Mouse (Mus musculus) liver, embryonic 15.5 days (tissue): Measurements from ENCODE around the gene Prok2. TPM values are rescaled to one million over a fixed set of nuclear protein-coding genes. Genes with fewer than 3 reads are reported as not detected.

ENCODE experiments used
- ATAC-seq: fragments of 200-750 bp; cut with Nextera tagmentation; 2 replicates; pipeline ENCODE4 v1.8.0; 2017; ENCODE audit warnings: moderate number of reproducible peaks, mild to moderate bottlenecking, moderate library complexity; ENCODE audit not compliant: insufficient read depth
- H3K27ac ChIP-seq: fragments of 300-500 bp; sonication (generic); replicated peaks from 2 replicates; pipeline ENCODE4 v1.5.1; 2015; ENCODE audit warnings: mild to moderate bottlenecking, inconsistent platforms
- H3K27me3 ChIP-seq: fragments of 300-500 bp; sonication (generic); 2 replicates; pipeline ENCODE4 v1.6.1; 2015; ENCODE audit warnings: mild to moderate bottlenecking, inconsistent platforms
- H3K36me3 ChIP-seq: fragments of 300-500 bp; sonication (generic); replicated peaks from 2 replicates; pipeline ENCODE4 v1.6.1; 2015; ENCODE audit warnings: moderate library complexity, mild to moderate bottlenecking, inconsistent platforms
- H3K4me1 ChIP-seq: fragments of 300-500 bp; sonication (generic); replicated peaks from 2 replicates; pipeline ENCODE4 v1.6.1; 2015; ENCODE audit warnings: inconsistent platforms
- H3K4me2 ChIP-seq: fragments of 300-500 bp; sonication (generic); 2 replicates; pipeline ENCODE4 v1.6.1; 2015; ENCODE audit warnings: moderate library complexity, mild to moderate bottlenecking, inconsistent platforms
- H3K4me3 ChIP-seq: fragments of 300-500 bp; sonication (generic); replicated peaks from 2 replicates; pipeline ENCODE4 v1.5.1; 2015; ENCODE audit warnings: mild to moderate bottlenecking, inconsistent platforms
- H3K9ac ChIP-seq: fragments of 300-500 bp; sonication (generic); 2 replicates; pipeline ENCODE4 v1.6.1; 2015; ENCODE audit warnings: moderate library complexity, mild to moderate bottlenecking, inconsistent platforms
- H3K9me3 ChIP-seq: fragments of 300-500 bp; sonication (generic); replicated peaks from 2 replicates; pipeline ENCODE4 v1.6.1; 2016; ENCODE audit warnings: inconsistent platforms
- WGBS: fragments of 180-500 bp; shearing (Covaris S2); methylation state at CpG from one replicate; pipeline ENCODE4 v1.1.7; 2015; ENCODE audit warnings: mixed read lengths; ENCODE audit not compliant: insufficient replicate concordance; 5-methylcytosine and 5-hydroxymethylcytosine counted together
- polyA plus RNA-seq: library from polyadenylated mRNA; unstranded; fragments of >200 nt; fragmentation: Nextera tagmentation; extraction: Ambion mirVana; gene quantifications from 2 replicates; pipeline ENCODE4 v1.2.1, GENCODE M21; 2015

Gene Prok2
- 0.08 TPM in 1 of 2 replicates, not detected in the other for polyA plus RNA-seq

- Histone ChIP-seq H3K36me3 (no peaks in the 10 kb centered on the region), H3K27ac (no peak within 1 kb of the TSS), H3K27me3 (peaks cover 64% of the 10 kb centered on the region), H3K4me3 (peak within 1 kb of the TSS; percentile 28), H3K4me1 (no peaks in the 10 kb centered on the region; the same call in 1 of the 2 replicates), H3K9me3 (no peaks in the 10 kb centered on the region), H3K4me2 (peak within 1 kb of the TSS; percentile 49), H3K9ac (no peak within 1 kb of the TSS)
- WGBS, result under 1% methylated on average over 49 of the region's 61 CpGs
- no peak for ATAC-seq
Observed at GRCm38 (mm10) chr6:99725971-99726561, at the start of gene Prok2. Prok2 (minus strand) TSS chr6:99726392.

- Histone ChIP-seq H3K27ac (no peak overlapping the region), H3K9ac (no peak overlapping the region), H3K4me1 (no peaks in the 10 kb centered on the region), H3K27me3 (no peaks in the 10 kb centered on the region), H3K9me3 (no peaks in the 10 kb centered on the region), H3K4me3 (no peak overlapping the region), H3K36me3 (no peaks in the 10 kb centered on the region), H3K4me2 (no peak overlapping the region)
- WGBS, result 63% methylated on average over 10 of the region's 10 CpGs
- no peak for ATAC-seq
Observed at GRCm38 (mm10) chr6:99774680-99775079, 48.5 kb upstream of the Prok2 start.

GRCm38 (mm10) chr6:99768495-99768894 is 42.3 kb upstream of the Prok2 start:
- ATAC-seq, result no peak
- WGBS, result 32% methylated on average over 5 of the region's 5 CpGs
- no peak overlapping the region for H3K9ac ChIP-seq
- no peak overlapping the region for H3K4me2 ChIP-seq
- H3K27ac ChIP-seq, result no peak overlapping the region
- no peaks in the 10 kb centered on the region for H3K36me3 ChIP-seq
- H3K4me3 ChIP-seq, result no peak overlapping the region
- H3K27me3 ChIP-seq, result no peaks in the 10 kb centered on the region
- no peaks in the 10 kb centered on the region for H3K9me3 ChIP-seq
- no peaks in the 10 kb centered on the region for H3K4me1 ChIP-seq

DNA sequence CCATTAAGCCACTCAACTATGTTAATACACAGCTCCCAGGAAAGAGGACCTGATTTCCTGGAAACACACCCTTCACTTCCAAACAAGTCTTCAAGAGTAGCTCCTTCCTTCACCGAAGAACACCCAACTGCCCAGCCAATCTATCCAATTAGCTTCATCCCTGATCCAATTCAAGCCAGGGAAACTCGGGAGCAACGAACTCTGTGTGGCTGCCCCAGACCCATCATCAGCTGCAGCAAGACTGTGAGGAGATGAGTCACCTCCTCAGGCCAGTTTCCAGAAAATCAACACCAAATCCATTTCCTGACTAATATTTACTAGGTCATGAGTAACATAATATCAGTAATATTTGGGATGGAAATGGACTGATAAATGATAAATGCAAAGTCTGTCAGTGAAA is 38.7 kb upstream of the Prok2 start:
- no peak overlapping the region for H3K9ac ChIP-seq
- H3K4me2 ChIP-seq, result no peak overlapping the region
- H3K4me3 ChIP-seq, result no peak overlapping the region
- WGBS, result 69% methylated on average over 3 of the region's 3 CpGs
- H3K4me1 ChIP-seq, result no peaks in the 10 kb centered on the region
- H3K27me3 ChIP-seq, result no peaks in the 10 kb centered on the region
- no peaks in the 10 kb centered on the region for H3K36me3 ChIP-seq
- ATAC-seq, result no peak
- H3K27ac ChIP-seq, result no peak overlapping the region
- H3K9me3 ChIP-seq, result no peaks in the 10 kb centered on the region

DNA sequence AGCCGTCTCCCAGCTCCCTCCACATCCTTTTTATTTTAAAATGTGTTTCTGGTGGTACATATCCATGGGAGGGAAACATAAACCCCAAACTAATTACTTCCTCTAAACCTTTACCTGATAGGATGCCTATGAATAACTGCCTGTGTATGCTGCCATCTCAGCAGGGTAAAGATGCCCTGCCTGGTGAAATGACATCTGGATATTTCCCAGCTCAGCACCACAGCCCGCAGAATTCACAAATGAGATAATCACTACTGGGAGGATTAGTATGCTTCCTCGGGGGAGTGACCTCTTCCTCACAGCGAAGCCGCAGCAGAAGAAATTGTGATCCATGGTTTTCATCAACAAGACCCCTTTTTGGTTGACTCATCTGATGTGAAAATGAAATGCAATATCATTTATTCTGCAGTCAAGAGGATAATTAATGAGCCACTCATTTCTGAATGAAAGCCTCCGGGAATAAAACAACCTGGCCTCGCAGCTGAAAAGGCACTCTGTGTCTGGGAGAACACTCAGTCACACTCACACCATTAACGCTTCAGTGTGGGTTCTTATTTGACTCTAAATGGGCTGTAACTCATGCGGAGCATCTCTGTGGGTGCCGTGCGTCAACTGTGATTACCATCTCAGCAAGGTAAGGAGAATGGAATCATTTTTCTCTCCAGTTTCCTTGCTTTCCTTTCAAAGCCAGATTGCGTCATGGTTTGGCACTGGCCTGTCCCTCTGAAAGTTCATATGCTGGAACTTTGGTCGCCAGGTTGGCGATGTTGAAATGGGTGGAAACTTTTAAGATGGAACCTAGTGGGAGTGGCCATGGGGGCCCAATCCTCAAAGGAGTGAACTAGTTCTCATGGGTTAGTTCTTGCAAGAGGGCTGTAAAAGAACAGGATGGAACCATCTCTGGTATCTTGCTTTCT is 36.1 kb upstream of the Prok2 start:
- WGBS, result 62% methylated on average over 14 of the region's 14 CpGs
- H3K9me3 ChIP-seq, result no peaks in the 10 kb centered on the region
- no peak overlapping the region for H3K27ac ChIP-seq
- no peaks in the 10 kb centered on the region for H3K4me1 ChIP-seq
- H3K9ac ChIP-seq, result no peak overlapping the region
- H3K36me3 ChIP-seq, result no peaks in the 10 kb centered on the region
- no peak for ATAC-seq
- H3K27me3 ChIP-seq, result no peaks in the 10 kb centered on the region
- no peak overlapping the region for H3K4me2 ChIP-seq
- H3K4me3 ChIP-seq, result no peak overlapping the region

DNA sequence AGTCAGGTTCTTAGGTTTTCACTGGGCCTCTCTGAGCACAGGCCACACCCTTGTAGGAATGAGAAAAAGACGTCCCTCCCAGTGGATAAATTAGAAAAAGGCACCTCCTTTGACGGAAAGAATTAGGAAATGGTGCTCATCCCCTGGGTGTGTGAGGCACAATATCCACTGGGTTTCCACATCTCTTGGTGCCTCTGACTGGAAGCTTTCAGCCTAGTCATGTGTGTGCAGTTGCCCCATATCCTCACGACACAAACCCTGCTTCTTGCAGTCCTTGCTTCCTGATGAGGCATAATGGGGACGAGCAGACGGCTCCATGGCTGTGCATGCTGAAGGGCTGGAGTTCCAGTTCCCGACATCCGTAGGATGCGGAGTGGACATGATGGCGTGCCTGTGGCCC is 29.9 kb upstream of the Prok2 start:
- Histone ChIP-seq H3K9ac (no peak overlapping the region), H3K9me3 (no peaks in the 10 kb centered on the region), H3K4me2 (no peak overlapping the region), H3K27me3 (no peaks in the 10 kb centered on the region), H3K4me3 (no peak overlapping the region), H3K36me3 (no peaks in the 10 kb centered on the region), H3K4me1 (no peaks in the 10 kb centered on the region), H3K27ac (no peak overlapping the region)
- WGBS, result 73% methylated on average over 9 of the region's 9 CpGs
- ATAC-seq, result no peak

- no peak overlapping the region for H3K27ac ChIP-seq
- no peaks in the 10 kb centered on the region for H3K27me3 ChIP-seq
- no peak overlapping the region for H3K4me3 ChIP-seq
- H3K36me3 ChIP-seq, result no peaks in the 10 kb centered on the region
- no peak overlapping the region for H3K4me2 ChIP-seq
- H3K9me3 ChIP-seq, result no peaks in the 10 kb centered on the region
- H3K4me1 ChIP-seq, result no peaks in the 10 kb centered on the region
- 56% methylated on average over 6 of the region's 6 CpGs for WGBS
- no peak for ATAC-seq
- H3K9ac ChIP-seq, result no peak overlapping the region
Observed at GRCm38 (mm10) chr6:99751308-99751707, 25.1 kb upstream of the Prok2 start.

- ATAC-seq, result no peak
- H3K27me3 ChIP-seq, result no peaks in the 10 kb centered on the region
- no peak overlapping the region for H3K4me3 ChIP-seq
- H3K36me3 ChIP-seq, result no peaks in the 10 kb centered on the region
- H3K27ac ChIP-seq, result no peak overlapping the region
- 46% methylated on average over 5 of the region's 5 CpGs for WGBS
- H3K9ac ChIP-seq, result no peak overlapping the region
- H3K4me1 ChIP-seq, result no peaks in the 10 kb centered on the region
- H3K4me2 ChIP-seq, result no peak overlapping the region
- H3K9me3 ChIP-seq, result no peaks in the 10 kb centered on the region
Observed at GRCm38 (mm10) chr6:99746275-99746674, 20.1 kb upstream of the Prok2 start.

DNA sequence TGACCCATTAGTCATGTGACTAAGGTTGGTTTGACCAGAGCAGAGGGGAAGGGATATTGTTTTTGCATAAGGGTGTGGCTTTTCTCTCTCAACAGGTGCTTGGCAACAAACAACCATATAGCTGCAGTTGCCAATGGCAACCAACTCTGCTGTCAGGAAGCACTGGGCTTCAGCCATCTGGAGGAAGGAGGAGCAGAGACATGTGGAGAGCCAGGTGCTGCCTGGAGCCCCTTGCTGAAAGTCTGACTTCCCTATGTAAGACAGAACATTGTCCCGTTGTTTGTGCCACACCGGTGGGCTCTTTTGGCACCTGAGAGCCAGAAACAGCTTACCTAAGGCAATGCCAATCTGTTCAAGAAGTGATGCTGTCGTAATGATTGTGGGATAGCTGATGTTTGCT is 16.7 kb upstream of the Prok2 start:
- no peak overlapping the region for H3K9ac ChIP-seq
- H3K4me3 ChIP-seq, result no peak overlapping the region
- no peak overlapping the region for H3K27ac ChIP-seq
- no peaks in the 10 kb centered on the region for H3K4me1 ChIP-seq
- H3K9me3 ChIP-seq, result no peaks in the 10 kb centered on the region
- WGBS, result 62% methylated on average over 3 of the region's 3 CpGs
- H3K27me3 ChIP-seq, result no peaks in the 10 kb centered on the region
- no peaks in the 10 kb centered on the region for H3K36me3 ChIP-seq
- no peak overlapping the region for H3K4me2 ChIP-seq
- ATAC-seq, result no peak

- H3K27me3 ChIP-seq, result peaks cover 7% of the 10 kb centered on the region
- no peak overlapping the region for H3K4me3 ChIP-seq
- H3K4me1 ChIP-seq, result no peaks in the 10 kb centered on the region
- no peaks in the 10 kb centered on the region for H3K36me3 ChIP-seq
- no peak overlapping the region for H3K4me2 ChIP-seq
- no peak overlapping the region for H3K27ac ChIP-seq
- no peaks in the 10 kb centered on the region for H3K9me3 ChIP-seq
- WGBS, result 61% methylated on average over 5 of the region's 5 CpGs
- no peak for ATAC-seq
- no peak overlapping the region for H3K9ac ChIP-seq
Observed at GRCm38 (mm10) chr6:99734666-99735065, 8.5 kb upstream of the Prok2 start.

DNA sequence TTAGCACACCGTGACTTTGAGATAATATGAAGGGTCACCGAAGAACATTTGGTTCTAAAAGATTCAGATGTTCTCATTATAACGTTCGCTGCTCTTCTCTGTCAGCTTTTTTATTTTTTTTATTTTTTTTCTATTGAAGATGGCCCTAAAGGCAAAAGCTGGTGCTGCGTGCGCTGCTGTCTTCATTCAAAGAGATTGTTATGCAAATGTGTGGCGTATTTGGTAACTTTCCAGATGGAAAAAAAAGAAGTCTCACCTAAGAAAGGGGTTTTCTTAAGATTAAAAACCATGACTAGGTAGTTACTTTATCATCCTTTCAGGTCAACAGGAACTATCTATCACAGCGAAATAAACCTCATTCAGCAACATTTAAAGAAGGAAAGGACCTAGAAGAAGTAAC is 6.5 kb upstream of the Prok2 start:
- Histone ChIP-seq H3K4me3 (no peak overlapping the region), H3K9ac (no peak overlapping the region), H3K4me2 (no peak overlapping the region), H3K4me1 (no peaks in the 10 kb centered on the region), H3K27ac (no peak overlapping the region), H3K27me3 (peaks cover 26% of the 10 kb centered on the region), H3K36me3 (no peaks in the 10 kb centered on the region), H3K9me3 (no peaks in the 10 kb centered on the region)
- 63% methylated on average over 8 of the region's 8 CpGs for WGBS
- ATAC-seq, result no peak
